In genomic region chr4:137460676-137461075, GRCm38 (mm10) we compare ENCODE assay signal across 20 mouse cellular contexts. TPM values are rescaled to one million over a fixed set of nuclear protein-coding genes. Genes with fewer than 3 reads are reported as not detected.
DNase-seq lines count a peak whose midpoint lies in the region; ATAC-seq and TF ChIP-seq lines count a peak whose summit lies in the region.
"Had no signal": no experiment of that assay in that cellular context is flagged by ENCODE, and none has a peak within 500 bp of the region (broad histone marks: within the 10 kb centered on the region; RNA-seq: fewer than 3 reads in every experiment).

No protein-coding gene starts in this region.

- WGBS in hindbrain, embryonic 10.5 days, result 59% methylated on average over 14 of the region's 14 CpGs
- 57% methylated on average over 14 of the region's 14 CpGs for WGBS in hindbrain, embryonic 14.5 days
- 58% methylated on average over 14 of the region's 14 CpGs for WGBS in midbrain, embryonic 11.5 days
- 51% methylated on average over 14 of the region's 14 CpGs for WGBS in midbrain, postnatal 0 days

- no peak for DNase-seq in gastrocnemius, adult 2 months
- DNase-seq in gastrocnemius, adult 8-10 months (ENCODE audit: low spot score in 2 of 2), result no peak
- peak; percentile 15 for DNase-seq in hindbrain, embryonic 10.5 days (ENCODE audit: low spot score)
- no peak for DNase-seq in hindbrain, embryonic 14.5 days (ENCODE audit: low spot score)
- peak; percentile 35 for DNase-seq in midbrain, embryonic 11.5 days (ENCODE audit: low spot score, missing footprints)
- no peak for DNase-seq in midbrain, postnatal 0 days (ENCODE audit: low spot score)
- DNase-seq in adrenal gland, adult 8-10 months, result no peak
- DNase-seq in retina, embryonic 14.5 days (ENCODE audit: low spot score), result no peak
- DNase-seq: adrenal gland, postnatal 14 days; cerebellum, adult 9-11 months; kidney, adult 18-20 months; liver, embryonic 13.5 days; lung, postnatal 36 days; right cerebral cortex, postnatal 4 days had no signal

- peak overlapping the region; percentile 31; the same call in 1 of the 2 replicates for H3K27ac ChIP-seq in gastrocnemius, adult 2 months
- H3K27ac ChIP-seq in hindbrain, embryonic 10.5 days, result peak overlapping the region; percentile 76
- no peak overlapping the region for H3K27ac ChIP-seq in hindbrain, embryonic 14.5 days
- no peak overlapping the region for H3K27ac ChIP-seq in midbrain, embryonic 11.5 days (ENCODE audit: low read depth, low read length)
- no peak overlapping the region for H3K27ac ChIP-seq in midbrain, postnatal 0 days (ENCODE audit: low read depth, low read length)
- H3K27ac ChIP-seq: hindbrain, embryonic 15.5 days; liver, embryonic 13.5 days; midbrain, embryonic 13.5 days had no signal

- H3K4me1 ChIP-seq in hindbrain, embryonic 10.5 days (replicated peaks), result peaks cover 38% of the 10 kb centered on the region
- no peaks in the 10 kb centered on the region for H3K4me1 ChIP-seq in hindbrain, embryonic 14.5 days (replicated peaks; ENCODE audit: control insufficient read depth, insufficient read depth, low read length)
- no peaks in the 10 kb centered on the region for H3K4me1 ChIP-seq in midbrain, embryonic 11.5 days (ENCODE audit: control insufficient read depth, insufficient read depth, low read length)
- H3K4me1 ChIP-seq in midbrain, postnatal 0 days (ENCODE audit: insufficient read depth, low read length), result no peaks in the 10 kb centered on the region
- H3K4me1 ChIP-seq: hindbrain, embryonic 15.5 days; midbrain, embryonic 13.5 days had no signal

- no peaks in the 10 kb centered on the region for H3K36me3 ChIP-seq in hindbrain, embryonic 10.5 days
- H3K36me3 ChIP-seq in hindbrain, embryonic 14.5 days (replicated peaks; ENCODE audit: control insufficient read depth, insufficient read depth), result no peaks in the 10 kb centered on the region
- no peaks in the 10 kb centered on the region for H3K36me3 ChIP-seq in midbrain, embryonic 11.5 days (ENCODE audit: control insufficient read depth, insufficient read depth, low read length)
- H3K36me3 ChIP-seq in midbrain, postnatal 0 days (ENCODE audit: insufficient read depth, low read length), result no peaks in the 10 kb centered on the region
- H3K36me3 ChIP-seq: hindbrain, embryonic 15.5 days; liver, embryonic 13.5 days; midbrain, embryonic 13.5 days had no signal

- H3K27me3 ChIP-seq in hindbrain, embryonic 10.5 days (ENCODE audit: insufficient read depth, poor library complexity, severe bottlenecking), result no peaks in the 10 kb centered on the region
- no peaks in the 10 kb centered on the region for H3K27me3 ChIP-seq in hindbrain, embryonic 14.5 days (ENCODE audit: control insufficient read depth, insufficient read depth, low read length)
- no peaks in the 10 kb centered on the region for H3K27me3 ChIP-seq in midbrain, embryonic 11.5 days (ENCODE audit: control insufficient read depth, insufficient read depth, low read length)
- no peaks in the 10 kb centered on the region for H3K27me3 ChIP-seq in midbrain, postnatal 0 days (ENCODE audit: insufficient read depth, low read length)
- H3K27me3 ChIP-seq: hindbrain, embryonic 15.5 days; liver, embryonic 13.5 days; midbrain, embryonic 13.5 days had no signal

- no peak for ATAC-seq in hindbrain, embryonic 14.5 days (ENCODE audit: low FRiP score)
- no peak for ATAC-seq in midbrain, embryonic 11.5 days (ENCODE audit: low FRiP score)
- no peak for ATAC-seq in midbrain, postnatal 0 days (ENCODE audit: low FRiP score)
- ATAC-seq: midbrain, embryonic 13.5 days had no signal

- intact Hi-C loops in gastrocnemius, adult 2 months (cut with DNase I), result no loop called here

- TF ChIP-seq CTCF in gastrocnemius, adult 2 months (IDR thresholded peaks at IDR 0.05), result no peak
- TF ChIP-seq CTCF in midbrain, postnatal 0 days (IDR thresholded peaks at IDR 0.05), result no peak

- H3K4me3 ChIP-seq in gastrocnemius, adult 2 months, result no peak overlapping the region
- no peak overlapping the region for H3K4me3 ChIP-seq in hindbrain, embryonic 10.5 days
- no peak overlapping the region for H3K4me3 ChIP-seq in hindbrain, embryonic 14.5 days (replicated peaks; ENCODE audit: low read length)
- H3K4me3 ChIP-seq in midbrain, embryonic 11.5 days (ENCODE audit: low read depth, low read length), result no peak overlapping the region
- no peak overlapping the region for H3K4me3 ChIP-seq in midbrain, postnatal 0 days (ENCODE audit: low read depth, low read length)
- H3K4me3 ChIP-seq: hindbrain, embryonic 15.5 days; liver, embryonic 13.5 days; midbrain, embryonic 13.5 days had no signal

- H3K4me2 ChIP-seq in hindbrain, embryonic 14.5 days (replicated peaks), result no peak overlapping the region
- H3K4me2 ChIP-seq in midbrain, embryonic 11.5 days, result no peak overlapping the region
- no peak overlapping the region for H3K4me2 ChIP-seq in midbrain, postnatal 0 days (ENCODE audit: low read depth, low read length, poor library complexity, severe bottlenecking)
- H3K4me2 ChIP-seq: hindbrain, embryonic 15.5 days; liver, embryonic 13.5 days; midbrain, embryonic 13.5 days had no signal

- H3K9ac ChIP-seq in hindbrain, embryonic 14.5 days, result no peak overlapping the region
- H3K9ac ChIP-seq in midbrain, embryonic 11.5 days (ENCODE audit: low read length), result 0 out of 2 replicates have a peak overlapping the region, but pooled peaks have one; percentile 9
- no peak overlapping the region for H3K9ac ChIP-seq in midbrain, postnatal 0 days (replicated peaks; ENCODE audit: low read length, poor library complexity, severe bottlenecking)
- H3K9ac ChIP-seq: hindbrain, embryonic 15.5 days; liver, embryonic 13.5 days; midbrain, embryonic 13.5 days had no signal

- H3K9me3 ChIP-seq in hindbrain, embryonic 10.5 days, result no peaks in the 10 kb centered on the region
- H3K9me3 ChIP-seq in hindbrain, embryonic 14.5 days (ENCODE audit: control insufficient read depth, low read length), result no peaks in the 10 kb centered on the region
- H3K9me3 ChIP-seq in midbrain, embryonic 11.5 days (ENCODE audit: control insufficient read depth, low read length), result no peaks in the 10 kb centered on the region
- no peaks in the 10 kb centered on the region for H3K9me3 ChIP-seq in midbrain, postnatal 0 days (ENCODE audit: low read length)
- H3K9me3 ChIP-seq: hindbrain, embryonic 15.5 days; liver, embryonic 13.5 days; midbrain, embryonic 13.5 days had no signal

RNA-seq across cellular contexts. Expression of gene 1700013G24Rik, which starts 7.6 kb away (rescaled TPM):
- not detected for total RNA-seq in gastrocnemius, adult 2 months (2021)
- total RNA-seq in gastrocnemius, adult 8-10 months (2022), result not detected
- polyA plus RNA-seq in hindbrain, embryonic 10.5 days (2016; fragmentation: Nextera tagmentation; extraction: Ambion mirVana), result not detected in 2 replicates
- polyA plus RNA-seq in hindbrain, embryonic 14.5 days (2014; fragmentation: Nextera tagmentation; extraction: Ambion mirVana), result not detected in 2 replicates
- not detected in 2 replicates for polyA plus RNA-seq in midbrain, embryonic 11.5 days (2014; fragmentation: Nextera tagmentation; extraction: Ambion mirVana)
- not detected in 2 replicates for total RNA-seq in midbrain, postnatal 0 days (2014; rRNA removed)
- not detected in 2 replicates for polyA plus RNA-seq in midbrain, postnatal 0 days (2015; fragmentation: Nextera tagmentation; extraction: Ambion mirVana)
- total RNA-seq in adrenal gland, adult 8-10 months (2022), result not detected
- total RNA-seq: adrenal gland, postnatal 14 days; layer of hippocampus, postnatal 10 days; left cerebral cortex, postnatal 14 days had no signal
- polyA plus RNA-seq: forebrain, embryonic 11.5 days; hindbrain, embryonic 15.5 days; liver, embryonic 13.5 days; midbrain, embryonic 13.5 days; thymus, postnatal 0 days had no signal

RNA-seq across cellular contexts. Expression of gene Hspg2, which starts 7.9 kb away (rescaled TPM):
- total RNA-seq in gastrocnemius, adult 2 months (2021), result 10 to 100 TPM; 55.2 to 77.5 TPM
- 10 to 100 TPM; 42.0 to 54.1 (median 50.0) TPM for total RNA-seq in gastrocnemius, adult 8-10 months (2022)
- polyA plus RNA-seq in hindbrain, embryonic 10.5 days (2016; fragmentation: Nextera tagmentation; extraction: Ambion mirVana), result 15.2 and 18.2 TPM in 2 replicates
- 8.7 and 10.7 TPM in 2 replicates for polyA plus RNA-seq in hindbrain, embryonic 14.5 days (2014; fragmentation: Nextera tagmentation; extraction: Ambion mirVana)
- polyA plus RNA-seq in midbrain, embryonic 11.5 days (2014; fragmentation: Nextera tagmentation; extraction: Ambion mirVana), result 9.6 and 11.2 TPM in 2 replicates
- 26.1 and 30.5 TPM in 2 replicates for total RNA-seq in midbrain, postnatal 0 days (2014; rRNA removed)
- polyA plus RNA-seq in midbrain, postnatal 0 days (2015; fragmentation: Nextera tagmentation; extraction: Ambion mirVana), result 1.4 and 2.2 TPM in 2 replicates
- 100 to 1,000 TPM; 107 to 236 (median 145) TPM for total RNA-seq in adrenal gland, adult 8-10 months (2022)

RNA-seq across cellular contexts. Expression of gene Cela3b, which starts 30.3 kb away (rescaled TPM):
- total RNA-seq in gastrocnemius, adult 2 months (2021), result not detected
- total RNA-seq in gastrocnemius, adult 8-10 months (2022), result not detected
- not detected in 2 replicates for polyA plus RNA-seq in hindbrain, embryonic 10.5 days (2016; fragmentation: Nextera tagmentation; extraction: Ambion mirVana)
- not detected in 2 replicates for polyA plus RNA-seq in hindbrain, embryonic 14.5 days (2014; fragmentation: Nextera tagmentation; extraction: Ambion mirVana)
- polyA plus RNA-seq in midbrain, embryonic 11.5 days (2014; fragmentation: Nextera tagmentation; extraction: Ambion mirVana), result not detected in 2 replicates
- total RNA-seq in midbrain, postnatal 0 days (2014; rRNA removed), result not detected in 2 replicates
- polyA plus RNA-seq in midbrain, postnatal 0 days (2015; fragmentation: Nextera tagmentation; extraction: Ambion mirVana), result not detected in 2 replicates
- under 1 TPM in 1 of 4 experiments, not detected in 3; 0.42 TPM for total RNA-seq in adrenal gland, adult 8-10 months (2022)
- total RNA-seq: adrenal gland, postnatal 14 days; layer of hippocampus, postnatal 10 days; left cerebral cortex, postnatal 14 days had no signal
- polyA plus RNA-seq: forebrain, embryonic 11.5 days; hindbrain, embryonic 15.5 days; midbrain, embryonic 13.5 days; thymus, postnatal 0 days had no signal

RNA-seq across cellular contexts. Expression of gene Cela3a, which starts 51.1 kb away (rescaled TPM):
- not detected for total RNA-seq in gastrocnemius, adult 2 months (2021)
- total RNA-seq in gastrocnemius, adult 8-10 months (2022), result not detected
- not detected in 2 replicates for polyA plus RNA-seq in hindbrain, embryonic 10.5 days (2016; fragmentation: Nextera tagmentation; extraction: Ambion mirVana)
- polyA plus RNA-seq in hindbrain, embryonic 14.5 days (2014; fragmentation: Nextera tagmentation; extraction: Ambion mirVana), result not detected in 2 replicates
- polyA plus RNA-seq in midbrain, embryonic 11.5 days (2014; fragmentation: Nextera tagmentation; extraction: Ambion mirVana), result not detected in 2 replicates
- total RNA-seq in midbrain, postnatal 0 days (2014; rRNA removed), result not detected in 2 replicates
- not detected in 2 replicates for polyA plus RNA-seq in midbrain, postnatal 0 days (2015; fragmentation: Nextera tagmentation; extraction: Ambion mirVana)
- not detected for total RNA-seq in adrenal gland, adult 8-10 months (2022)
- total RNA-seq: adrenal gland, postnatal 14 days; layer of hippocampus, postnatal 10 days; left cerebral cortex, postnatal 14 days had no signal
- polyA plus RNA-seq: forebrain, embryonic 11.5 days; hindbrain, embryonic 15.5 days; liver, embryonic 13.5 days; midbrain, embryonic 13.5 days; thymus, postnatal 0 days had no signal

Comparison
In these comparisons a context has a peak if more than half of its experiments do, and no peak if none do; other contexts are left out.
1. DNase-seq: peak in hindbrain, embryonic 10.5 days (single experiment) and midbrain, embryonic 11.5 days (single experiment); none in gastrocnemius, adult 2 months (single experiment), gastrocnemius, adult 8-10 months (0 of 2), hindbrain, embryonic 14.5 days (single experiment), midbrain, postnatal 0 days (single experiment), adrenal gland, adult 8-10 months (single experiment) and retina, embryonic 14.5 days (single experiment).
2. H3K27ac ChIP-seq: peak in gastrocnemius, adult 2 months (single experiment) and hindbrain, embryonic 10.5 days (single experiment); none in hindbrain, embryonic 14.5 days (single experiment), midbrain, embryonic 11.5 days (single experiment) and midbrain, postnatal 0 days (single experiment).